Mouse (Mus musculus) lung, adult 2 months (tissue): ENCODE data around the gene Cpsf4. TPM values are rescaled to one million over a fixed set of nuclear protein-coding genes. Genes with fewer than 3 reads are reported as not detected.
A peak's percentile ranks its signal among the peaks of the same experiment; 100 is the strongest.
"Not testable (repeated sequence)": the region's sequence is repeated elsewhere in the genome, so short reads cannot be mapped to it uniquely, and the experiment has no call there.

Experiments
- DNase-seq: peaks from one replicate; pipeline ENCODE4 v3.0.0; 2022
- H3K4me1 ChIP-seq: fragments of 200-500 bp; 2 replicates; pipeline ENCODE4 v1.6.1; 2011; ENCODE audit warnings: low read length; ENCODE audit not compliant: control insufficient read depth, insufficient read depth
- H3K4me3 ChIP-seq: fragments of 200-500 bp; replicated peaks from 2 replicates; pipeline ENCODE3; 2011; ENCODE audit warnings: low read depth, mild to moderate bottlenecking, control low read depth, low read length; ENCODE audit errors: extremely low read depth
- CTCF ChIP-seq: fragments of 200-500 bp; IDR thresholded peaks from 2 replicates; pipeline ENCODE4 v1.5.1; 2011; ENCODE audit warnings: mild to moderate bottlenecking, low read length, control low read depth; ENCODE audit not compliant: insufficient read depth
- POLR2A ChIP-seq: fragments of 200-500 bp; IDR thresholded peaks from 2 replicates; pipeline ENCODE4 v1.6.1; 2011; ENCODE audit warnings: low read depth, mild to moderate bottlenecking, control low read depth, low read length, borderline replicate concordance; ENCODE audit errors: extremely low read depth
- WGBS: fragments of 180-500 bp; shearing (Covaris S2); methylation state at CpG from one replicate; pipeline ENCODE4 v1.1.7; 2018; 5-methylcytosine and 5-hydroxymethylcytosine counted together
- polyA plus RNA-seq: library from polyadenylated mRNA; depleted of rRNA; stranded (reverse); fragments of >200 nt; gene quantifications from 2 replicates; pipeline ENCODE4 v1.2.3, GENCODE M21; 2012

Gene Cpsf4
- polyA plus RNA-seq, 1 experiment, result 23.5 TPM

DNA sequence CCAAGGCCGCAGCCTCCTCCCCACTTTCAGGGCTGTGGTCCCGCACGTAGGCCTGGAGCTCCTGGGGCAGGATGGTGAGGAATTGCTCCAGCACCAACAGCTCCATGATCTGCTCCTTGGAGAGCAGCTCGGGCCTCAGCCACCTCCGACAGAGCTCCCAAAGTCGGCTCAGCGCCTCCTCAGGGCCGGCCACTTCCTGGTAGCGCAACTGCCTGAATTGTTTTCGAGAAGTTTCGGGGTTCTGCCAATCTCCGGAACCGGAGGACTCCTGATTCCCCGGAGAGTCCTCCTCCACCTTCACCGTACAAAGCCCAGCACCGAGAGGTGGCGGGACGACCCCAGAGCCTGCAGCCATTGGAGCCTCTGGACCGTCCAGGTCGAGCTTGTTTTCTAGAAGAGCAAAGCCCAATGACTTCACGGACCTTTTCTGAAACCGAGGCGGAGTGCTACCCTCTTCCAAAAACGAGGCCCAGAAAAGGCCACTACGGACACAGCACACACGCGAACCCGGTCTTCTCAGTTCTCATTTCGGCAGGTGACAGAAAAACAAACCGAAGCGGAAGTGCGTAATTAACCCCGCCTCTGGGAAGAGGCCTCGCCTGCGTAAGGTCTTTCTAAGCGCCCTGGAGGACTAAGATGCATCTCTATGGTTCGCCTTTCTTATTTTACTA, 34.4 kb downstream of the Cpsf4 start, which contains the start of gene Zkscan14:
Zkscan14 (minus strand) TSS at position 548 of the 671 bp plus-strand sequence.
- 1% methylated on average over 37 of the region's 37 CpGs for WGBS
- TF ChIP-seq CTCF (no peak), POLR2A (peak; percentile 75; the same call in 1 of the 2 replicates)
- peaks cover 10% of the 10 kb centered on the region for H3K4me1 ChIP-seq
- peak; percentile 70 for DNase-seq
- H3K4me3 ChIP-seq, result peak within 1 kb of the TSS; percentile 86

DNA sequence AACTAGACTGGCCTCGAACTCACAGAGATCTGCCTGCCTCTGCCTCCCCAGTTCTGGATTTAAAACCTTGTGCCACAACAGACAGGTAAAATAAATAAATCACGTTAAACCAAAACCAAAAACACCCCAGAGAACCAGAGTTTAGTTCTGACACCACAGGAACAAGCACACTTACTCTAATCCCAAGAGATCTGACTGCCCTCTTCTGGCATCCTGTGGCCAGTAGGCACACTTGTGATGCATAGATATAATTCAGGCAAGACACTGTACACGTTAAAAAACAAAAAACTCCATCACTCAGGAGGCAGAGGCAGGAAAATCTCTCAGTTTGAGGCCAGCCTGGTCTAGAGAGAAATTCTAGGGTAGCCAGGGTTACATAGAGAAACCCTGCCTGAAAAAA, 35.4 kb downstream of the Cpsf4 start:
- Histone ChIP-seq H3K4me1 (peaks cover 10% of the 10 kb centered on the region), H3K4me3 (no peak overlapping the region)
- no peak for DNase-seq
- 48% methylated on average over 3 of the region's 3 CpGs for WGBS
- TF ChIP-seq POLR2A (no peak), CTCF (no peak)

DNA sequence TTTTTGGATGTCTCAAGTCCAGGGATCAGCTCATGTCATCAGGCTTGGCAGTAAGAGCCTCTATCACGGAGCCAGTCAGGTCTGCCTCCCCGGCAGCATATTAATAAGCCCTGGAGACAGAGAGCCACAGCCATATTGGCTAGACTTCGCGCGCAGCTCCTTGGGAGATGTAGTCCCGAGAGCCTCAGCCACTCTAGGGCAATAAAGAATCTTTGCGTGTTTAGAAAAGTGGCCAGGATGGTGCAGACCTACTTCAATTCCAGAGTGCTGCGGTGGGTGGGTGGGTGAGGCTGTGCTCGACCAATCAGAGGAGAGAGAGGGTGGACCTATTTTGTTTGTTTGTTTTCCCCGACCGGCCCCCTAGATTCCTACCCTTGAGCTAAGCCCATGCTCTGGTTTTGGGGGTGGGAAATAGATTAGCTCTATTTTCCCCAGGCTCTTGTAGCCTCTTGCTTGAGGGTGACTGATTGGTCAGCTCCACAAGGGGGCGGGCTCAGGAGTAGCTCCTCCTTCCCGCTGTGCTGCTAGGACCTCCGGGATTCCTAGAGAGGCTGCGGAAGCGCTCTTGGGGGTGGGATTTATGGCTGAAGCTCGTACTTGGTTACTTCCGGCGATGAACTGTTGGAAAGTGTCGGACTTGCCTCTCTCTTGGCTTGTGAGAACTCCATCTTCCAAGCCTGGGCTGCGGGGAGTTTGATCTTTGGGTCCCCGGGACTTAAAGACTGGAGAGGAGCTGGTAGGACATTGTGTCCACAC, 37.1 kb downstream of the Cpsf4 start, which contains the start of gene Zkscan5:
Zkscan5 (plus strand) TSS at position 627 of the 756 bp plus-strand sequence.
- H3K4me3 ChIP-seq, result peak within 1 kb of the TSS; percentile 95
- under 1% methylated on average over 22 of the region's 22 CpGs for WGBS
- TF ChIP-seq POLR2A (peak; percentile 53; the same call in 1 of the 2 replicates), CTCF (no peak)
- peak; percentile 95 for DNase-seq
- H3K4me1 ChIP-seq, result peaks cover 10% of the 10 kb centered on the region

DNA sequence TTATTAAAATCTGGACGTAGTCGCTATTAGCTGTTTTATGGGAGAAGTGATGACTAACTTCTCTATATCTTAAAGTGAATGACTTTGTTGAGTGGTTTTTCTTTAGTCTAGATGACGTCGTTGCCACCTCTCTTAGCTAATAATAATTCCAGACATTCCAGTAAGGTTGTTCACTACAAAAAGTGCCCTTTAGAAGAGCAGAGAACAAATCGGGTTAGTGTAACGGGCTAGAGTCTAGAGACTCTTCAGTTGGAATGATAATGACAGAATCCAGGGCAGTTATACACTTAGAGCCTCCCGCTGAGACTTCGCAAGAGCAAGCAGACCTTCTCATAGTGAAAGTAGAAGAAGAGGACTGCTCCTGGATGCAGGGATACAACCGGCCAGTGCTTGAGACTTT, 38.0 kb downstream of the Cpsf4 start:
- Histone ChIP-seq H3K4me1 (peaks cover 10% of the 10 kb centered on the region), H3K4me3 (peak overlapping the region; percentile 5)
- no peak for TF ChIP-seq POLR2A
- no peak for TF ChIP-seq CTCF
- WGBS, result 14% methylated on average over 9 of the region's 9 CpGs
- DNase-seq, result peak; percentile 15

DNA sequence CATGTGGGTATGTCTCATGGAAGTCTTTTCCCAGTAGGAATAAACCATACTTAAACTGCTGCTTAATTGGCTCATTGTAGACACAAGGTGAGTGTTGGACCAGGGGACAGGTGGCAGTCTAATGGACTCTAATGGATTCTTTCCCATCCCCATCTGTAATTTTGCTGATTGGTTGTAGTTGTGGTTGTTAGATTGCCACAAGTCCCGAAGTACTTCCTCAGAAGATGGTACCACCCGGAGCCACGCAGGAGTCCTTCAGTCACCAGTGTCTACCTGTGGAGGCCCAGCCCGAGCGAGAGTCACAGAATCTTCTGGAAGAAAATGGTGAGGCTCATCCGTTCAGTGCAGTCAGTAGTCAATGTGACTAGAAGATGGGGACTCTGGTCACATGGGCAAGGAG, 40.4 kb downstream of the Cpsf4 start:
- DNase-seq, result no peak
- TF ChIP-seq CTCF, result no peak
- TF ChIP-seq POLR2A, result no peak
- 96% methylated on average over 6 of the region's 6 CpGs for WGBS
- Histone ChIP-seq H3K4me1 (peaks cover 5% of the 10 kb centered on the region), H3K4me3 (no peak overlapping the region)

DNA sequence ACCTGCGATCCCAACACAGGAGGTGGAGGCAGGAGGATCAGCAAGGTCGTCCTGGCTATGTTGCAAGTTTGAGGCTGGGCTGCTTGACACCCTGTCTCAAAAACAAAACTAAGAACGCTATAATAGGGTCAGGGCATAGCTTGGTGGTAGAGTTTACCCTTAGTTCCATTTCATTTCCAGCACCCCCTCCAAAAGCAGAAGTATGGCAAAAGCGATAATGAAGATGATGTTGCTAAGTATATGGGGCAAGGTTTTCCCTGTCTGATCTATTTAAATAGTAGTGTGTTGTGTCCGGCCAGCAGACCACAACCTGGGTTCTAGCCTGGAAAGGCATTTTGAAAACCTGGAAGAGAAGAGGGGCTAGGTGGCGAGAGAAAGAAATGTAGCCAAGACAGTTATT, 40.9 kb downstream of the Cpsf4 start:
- no peak for DNase-seq
- H3K4me3 ChIP-seq, result no peak overlapping the region
- TF ChIP-seq CTCF (no peak), POLR2A (no peak)
- 85% methylated on average over 6 of the region's 6 CpGs for WGBS
- peaks cover 5% of the 10 kb centered on the region for H3K4me1 ChIP-seq

DNA sequence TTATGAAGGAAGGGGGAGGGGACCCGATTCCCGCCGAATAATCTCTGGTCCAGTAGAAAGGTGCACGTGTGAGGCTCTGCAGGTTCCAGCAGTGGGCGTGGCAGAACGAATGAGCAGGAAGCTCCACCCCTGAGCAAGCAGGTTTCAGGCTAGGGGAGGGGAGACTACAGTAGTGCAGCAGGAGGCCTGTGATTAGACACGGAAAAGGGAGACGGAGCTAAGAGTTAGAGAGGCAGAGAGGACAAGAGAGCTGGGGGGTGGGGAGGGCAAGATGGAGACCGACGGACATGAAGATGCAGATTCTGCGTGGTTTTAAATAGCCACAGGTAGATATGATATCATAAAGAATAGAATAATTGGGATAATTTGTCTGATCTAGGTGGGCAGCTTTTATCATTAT, 41.4 kb downstream of the Cpsf4 start:
- WGBS, result 55% methylated on average over 11 of the region's 11 CpGs
- not testable (repeated sequence) for DNase-seq, H3K4me3 ChIP-seq, H3K4me1 ChIP-seq

DNA sequence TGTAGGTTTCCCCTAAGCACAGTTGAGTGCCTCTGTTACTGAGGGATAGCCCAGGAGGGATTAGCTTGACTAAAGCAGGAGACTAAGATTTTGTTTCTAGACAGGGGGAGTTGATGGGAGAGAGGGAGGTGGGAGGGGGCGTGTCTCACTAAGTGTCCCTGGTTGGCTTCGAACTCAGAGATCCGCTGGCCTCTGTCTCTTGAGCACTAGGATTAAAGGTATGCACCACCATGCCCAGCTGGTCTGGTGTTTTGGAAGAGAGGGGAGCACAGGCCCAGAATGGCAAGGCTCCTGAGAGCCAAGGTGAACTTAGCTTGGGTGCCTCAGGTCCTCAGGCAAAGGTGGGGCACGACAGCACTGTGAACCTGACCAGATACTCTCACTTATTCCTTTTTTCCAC, 44.3 kb downstream of the Cpsf4 start:
- no peaks in the 10 kb centered on the region for H3K4me1 ChIP-seq
- TF ChIP-seq POLR2A (no peak), CTCF (no peak)
- DNase-seq, result no peak
- H3K4me3 ChIP-seq, result no peak overlapping the region
- 95% methylated on average over 4 of the region's 4 CpGs for WGBS

DNA sequence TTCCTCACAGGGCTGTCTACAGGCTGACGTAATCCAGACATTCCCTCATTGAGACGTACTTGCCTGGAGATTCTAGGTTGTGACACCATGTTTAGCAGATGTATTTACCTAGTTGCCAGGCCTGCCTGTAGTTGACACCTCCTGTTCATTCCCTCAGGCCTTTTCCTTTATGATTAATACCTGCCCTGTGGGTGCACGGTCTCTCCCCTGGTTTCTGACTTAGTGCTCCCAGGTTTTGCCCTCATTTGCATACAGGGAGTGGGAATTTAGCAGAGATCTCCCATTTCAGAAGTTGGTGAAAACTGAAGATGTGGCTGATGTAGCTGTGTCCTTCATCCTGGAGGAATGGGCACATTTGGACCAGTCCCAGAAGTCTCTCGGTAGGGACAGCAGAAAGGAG, 45.2 kb downstream of the Cpsf4 start:
- WGBS, result 95% methylated on average over 4 of the region's 4 CpGs
- TF ChIP-seq CTCF (no peak), POLR2A (no peak)
- Histone ChIP-seq H3K4me3 (no peak overlapping the region), H3K4me1 (no peaks in the 10 kb centered on the region)
- no peak for DNase-seq

DNA sequence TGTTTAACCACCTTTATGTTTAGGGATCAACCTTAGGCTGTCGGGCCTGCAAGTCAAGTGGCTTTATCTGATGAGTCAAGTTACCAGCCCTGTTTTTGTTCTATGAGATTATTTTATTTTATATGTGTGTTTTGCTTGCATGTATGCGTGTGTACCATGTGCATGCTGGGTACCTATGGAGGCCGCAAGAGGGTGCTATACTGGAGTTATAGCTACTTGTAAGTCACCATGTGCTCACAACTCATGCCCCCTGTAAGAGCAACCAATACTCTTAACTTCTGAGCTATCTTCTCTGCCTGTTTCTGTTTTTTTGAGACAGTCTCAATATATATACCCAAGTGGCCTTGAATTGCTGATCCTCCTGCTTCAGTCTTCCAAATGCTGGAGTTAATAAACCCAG, 46.5 kb downstream of the Cpsf4 start:
- 93% methylated on average over 3 of the region's 3 CpGs for WGBS
- Histone ChIP-seq H3K4me1 (no peaks in the 10 kb centered on the region), H3K4me3 (no peak overlapping the region)
- no peak for DNase-seq
- TF ChIP-seq POLR2A (no peak), CTCF (no peak)
